15 mouse cellular contexts compared by ENCODE assay signal in the genomic region with DNA sequence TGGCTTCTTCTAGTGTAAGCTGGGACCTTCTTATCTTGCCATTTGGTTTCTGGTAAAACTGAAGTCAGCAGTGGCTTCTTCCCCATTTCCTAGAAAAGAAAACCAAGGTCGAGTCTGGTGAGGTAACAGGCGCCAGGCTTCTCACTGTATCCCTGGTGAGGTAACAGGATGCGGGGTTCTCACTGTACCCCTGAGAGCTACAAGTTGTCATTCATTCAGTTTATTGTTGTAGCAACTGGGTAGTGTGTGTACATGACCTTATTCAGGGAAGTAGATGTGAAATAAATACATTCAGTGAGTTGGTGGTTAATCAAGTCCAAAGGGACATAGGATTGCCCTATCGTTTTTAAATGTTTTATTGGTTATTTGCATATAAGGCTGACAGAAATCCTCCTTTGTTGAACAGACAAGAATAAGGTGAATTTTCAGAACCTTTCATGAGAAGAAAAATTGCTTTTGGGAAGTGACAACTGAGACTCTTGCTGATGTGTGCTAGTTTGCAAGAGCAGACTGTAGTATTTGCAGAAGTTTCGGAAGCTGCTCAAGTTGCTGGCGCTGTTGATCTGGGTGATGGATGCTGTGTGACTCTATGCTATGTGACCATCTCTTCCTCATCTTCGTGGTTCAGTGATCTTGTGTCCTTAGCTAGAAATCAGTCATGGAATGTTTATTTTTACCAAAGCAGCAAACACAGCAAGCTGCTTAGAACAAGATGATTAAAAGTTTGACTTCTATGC. TPM values are rescaled to one million over a fixed set of nuclear protein-coding genes. Genes with fewer than 3 reads are reported as not detected.
DNase-seq lines count a peak whose midpoint lies in the region; ATAC-seq lines count a peak whose summit lies in the region.
"Had no signal": no experiment of that assay in that cellular context is flagged by ENCODE, and none has a peak within 500 bp of the region (broad histone marks: within the 10 kb centered on the region; RNA-seq: fewer than 3 reads in every experiment).

No protein-coding gene starts in this region.

- H3K9ac ChIP-seq in forebrain, embryonic 12.5 days, result no peak overlapping the region
- H3K9ac ChIP-seq: heart, embryonic 13.5 days; lung, embryonic 15.5 days had no signal

- ATAC-seq in hematopoietic stem cell, adult 5-6 weeks (replicated peaks in 1 of 2; ENCODE audit: insufficient read depth in 1 of 2, low FRiP score in 2 of 2, low TSS enrichment in 1 of 2, low read depth in 1 of 2, poor library complexity in 2 of 2, severe bottlenecking in 2 of 2), result peak; percentile 54 to 80
- ATAC-seq in forebrain, embryonic 12.5 days (ENCODE audit: low FRiP score), result no peak
- ATAC-seq: intestine, postnatal 0 days had no signal

- H3K27me3 ChIP-seq in forebrain, embryonic 12.5 days, result no peaks in the 10 kb centered on the region
- H3K27me3 ChIP-seq: heart, embryonic 13.5 days; lung, embryonic 15.5 days had no signal

- peak; percentile 62 for DNase-seq in layer of hippocampus, adult 9-11 months
- DNase-seq in layer of hippocampus, postnatal 10 days (ENCODE audit: low spot score in 2 of 2), result no peak
- DNase-seq in thymus, postnatal 14 days, result peak; percentile 50
- no peak for DNase-seq in thymus, postnatal 36 days
- peak; percentile 16 for DNase-seq in telencephalon, adult 2 months (ENCODE audit: low read depth, low spot score)
- no peak for DNase-seq in kidney, postnatal 4 days
- DNase-seq: cerebellum, adult 8-10 months; gastrocnemius, adult 2 months; right cerebral cortex, postnatal 4 days had no signal

- WGBS in forebrain, embryonic 12.5 days, result 90% methylated on average over 7 of the region's 7 CpGs

- no peaks in the 10 kb centered on the region for H3K36me3 ChIP-seq in forebrain, embryonic 12.5 days (replicated peaks)
- H3K36me3 ChIP-seq: heart, embryonic 13.5 days; limb, embryonic 10.5 days; lung, embryonic 15.5 days had no signal

- no peaks in the 10 kb centered on the region for H3K4me1 ChIP-seq in forebrain, embryonic 12.5 days
- H3K4me1 ChIP-seq: limb, embryonic 10.5 days; lung, embryonic 15.5 days had no signal

- no peak overlapping the region for H3K4me3 ChIP-seq in forebrain, embryonic 12.5 days (replicated peaks)
- H3K4me3 ChIP-seq: gastrocnemius, adult 2 months; heart, embryonic 13.5 days; limb, embryonic 10.5 days; lung, embryonic 15.5 days had no signal

- no peak overlapping the region for H3K4me2 ChIP-seq in forebrain, embryonic 12.5 days
- H3K4me2 ChIP-seq: heart, embryonic 13.5 days; lung, embryonic 15.5 days had no signal

- no peaks in the 10 kb centered on the region for H3K9me3 ChIP-seq in forebrain, embryonic 12.5 days
- H3K9me3 ChIP-seq: heart, embryonic 13.5 days; limb, embryonic 10.5 days; lung, embryonic 15.5 days had no signal

- H3K27ac ChIP-seq in forebrain, embryonic 12.5 days, result no peak overlapping the region
- H3K27ac ChIP-seq: gastrocnemius, adult 2 months; heart, embryonic 13.5 days; limb, embryonic 10.5 days; lung, embryonic 15.5 days had no signal

RNA-seq across cellular contexts. Expression of a gene that starts 6.5 kb away (rescaled TPM):
- total RNA-seq in layer of hippocampus, postnatal 10 days (2021), result 1 to 10 TPM; 1.1 to 1.2 TPM
- 47.1 and 48.3 TPM in 2 replicates for total RNA-seq in hematopoietic stem cell, adult 5-6 weeks (2017)
- 0.15 and 0.59 TPM in 2 replicates for polyA plus RNA-seq in forebrain, embryonic 12.5 days (2016; fragmentation: Nextera tagmentation; extraction: Ambion mirVana)

Comparison
In these comparisons a context has a peak if more than half of its experiments do, and no peak if none do; other contexts are left out.
1. DNase-seq: peak in layer of hippocampus, adult 9-11 months (single experiment), thymus, postnatal 14 days (single experiment) and telencephalon, adult 2 months (single experiment); none in layer of hippocampus, postnatal 10 days (0 of 2), thymus, postnatal 36 days (0 of 2) and kidney, postnatal 4 days (0 of 2).
2. RNA of a gene that starts 6.5 kb away (total RNA-seq): 47.1 to 48.3 TPM in hematopoietic stem cell, adult 5-6 weeks; 1.1 to 1.2 TPM in layer of hippocampus, postnatal 10 days; every median in the first group is over 10 times any median in the second.